Mouse (Mus musculus) liver (tissue): ENCODE data around the gene Abhd17a.
A peak's percentile ranks its signal among the peaks of the same experiment; 100 is the strongest.

ENCODE experiments used
- DNase-seq: peaks from one replicate; pipeline ENCODE4 v3.0.0-alpha.2; 2020; ENCODE audit warnings: mixed read lengths

The Abhd17a gene

DNA sequence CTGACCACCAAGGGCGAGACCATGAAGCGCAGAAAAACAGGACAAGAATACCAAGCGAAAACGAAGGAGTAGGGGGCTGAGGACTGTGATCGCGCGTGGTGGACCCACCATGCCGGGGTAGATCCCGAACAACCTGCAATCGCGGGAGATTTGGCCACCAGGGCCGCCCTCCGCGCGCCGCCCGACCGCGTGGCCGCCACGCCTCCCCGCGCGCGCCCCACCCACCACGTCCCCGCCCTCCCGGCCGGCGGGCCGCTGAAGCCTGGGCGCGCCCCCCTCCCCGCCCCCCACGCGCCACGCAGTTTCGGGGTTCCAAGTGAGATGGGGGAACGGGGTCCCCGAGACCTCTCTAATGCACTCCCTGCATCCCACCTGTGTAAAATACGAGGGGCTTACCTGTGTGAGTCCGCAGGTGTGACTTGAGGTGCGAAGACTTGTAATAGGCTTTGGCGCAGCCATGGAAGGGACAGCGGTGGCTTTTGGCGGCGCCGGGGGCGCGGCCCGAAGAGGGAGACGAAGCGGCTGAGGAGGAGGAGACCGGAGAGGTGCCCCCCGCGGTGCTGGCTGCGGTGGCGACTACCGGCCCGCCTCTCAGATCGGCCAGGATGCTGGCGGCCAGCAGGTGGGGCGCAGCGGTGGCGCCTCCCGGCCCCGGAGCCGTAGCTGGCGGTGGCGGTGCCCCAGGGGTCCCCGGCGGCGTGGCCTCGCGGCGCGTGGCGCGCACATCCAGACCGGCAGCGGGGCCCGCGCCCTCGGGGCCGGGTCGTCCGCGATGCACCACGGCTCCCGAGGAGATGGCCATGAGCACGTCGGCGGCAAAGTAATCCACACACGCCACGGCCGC, 13.6 kb downstream of the Abhd17a start:
- DNase-seq, result peak; percentile 85

DNA sequence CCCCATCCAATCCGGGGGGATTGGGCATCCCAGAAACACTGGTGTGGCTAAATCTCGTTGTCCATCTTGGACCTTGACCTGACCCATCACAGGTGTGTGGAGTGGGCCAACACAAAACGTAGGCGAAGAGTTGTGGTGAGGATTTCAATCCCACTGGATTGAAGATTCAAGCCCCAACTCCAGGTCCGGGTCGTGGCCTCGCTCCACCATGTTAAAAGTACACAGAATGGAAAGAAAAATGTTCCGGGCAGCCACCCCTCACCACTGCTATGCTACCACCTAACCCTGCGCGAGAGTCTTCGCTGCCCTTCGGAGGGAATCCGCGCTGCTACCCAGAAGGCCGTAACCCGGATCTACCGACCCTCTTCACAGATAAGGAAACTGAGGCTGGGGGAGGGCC, 14.2 kb downstream of the Abhd17a start:
- no peak for DNase-seq

DNA sequence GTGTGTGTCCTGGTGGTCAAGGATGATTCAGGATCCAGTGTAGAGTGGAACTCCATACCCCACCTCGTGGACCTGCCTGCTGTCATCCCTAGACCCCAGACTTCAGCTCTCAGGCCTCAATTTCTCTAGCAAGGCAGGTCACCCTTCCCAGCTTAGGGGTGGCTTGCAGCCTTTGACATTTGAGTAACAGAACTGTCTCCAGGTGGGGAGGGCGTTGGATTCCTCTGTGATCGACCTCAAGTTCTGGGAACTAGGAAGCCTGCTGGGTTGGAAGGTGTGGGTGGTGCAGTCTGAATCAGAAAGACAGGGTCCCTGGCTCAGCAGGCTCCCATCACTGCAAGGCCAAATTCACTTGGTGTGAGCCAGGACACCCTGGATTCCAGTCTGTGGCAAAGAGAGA, 15.2 kb downstream of the Abhd17a start:
- no peak for DNase-seq

DNA sequence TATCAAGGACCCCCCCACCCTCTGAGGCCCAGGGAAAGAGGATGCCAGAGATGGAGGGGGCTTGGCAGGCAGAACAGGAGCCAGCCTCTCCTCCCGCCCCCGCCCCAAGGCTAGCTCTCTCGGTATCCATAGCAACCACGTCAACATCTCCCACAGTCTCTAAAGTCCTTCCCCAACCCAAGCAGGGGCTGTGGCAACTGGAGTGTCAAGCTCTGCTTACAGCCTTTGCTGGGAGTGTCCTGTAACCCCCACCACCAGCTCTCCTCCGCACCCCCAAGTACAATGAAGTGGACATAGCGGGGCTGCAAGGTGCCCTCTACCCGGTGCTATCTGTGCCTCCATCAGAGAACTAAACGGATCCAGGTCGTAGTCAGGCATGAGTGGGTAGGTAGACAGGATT, 16.2 kb downstream of the Abhd17a start:
- DNase-seq, result no peak

DNA sequence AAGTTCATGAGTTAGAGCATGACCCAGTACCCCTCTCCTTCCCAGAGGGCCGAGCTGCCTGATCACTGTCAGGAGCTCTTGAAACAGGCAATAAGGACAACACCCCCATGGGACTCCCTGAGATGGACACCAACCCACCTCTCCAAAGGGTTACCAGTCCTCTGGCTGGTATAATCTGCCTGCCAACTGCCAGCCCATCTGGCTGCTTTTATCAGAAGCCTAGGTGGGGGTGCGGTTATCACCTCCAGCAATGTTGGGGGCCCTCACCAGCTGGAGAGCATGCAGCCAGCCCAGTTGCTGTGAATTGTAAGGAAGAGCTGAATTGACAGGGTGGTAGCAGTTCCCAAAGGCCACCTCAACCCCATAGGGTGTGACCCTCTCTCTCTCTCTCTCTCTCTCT, 17.7 kb downstream of the Abhd17a start:
- peak; percentile 91 for DNase-seq

DNA sequence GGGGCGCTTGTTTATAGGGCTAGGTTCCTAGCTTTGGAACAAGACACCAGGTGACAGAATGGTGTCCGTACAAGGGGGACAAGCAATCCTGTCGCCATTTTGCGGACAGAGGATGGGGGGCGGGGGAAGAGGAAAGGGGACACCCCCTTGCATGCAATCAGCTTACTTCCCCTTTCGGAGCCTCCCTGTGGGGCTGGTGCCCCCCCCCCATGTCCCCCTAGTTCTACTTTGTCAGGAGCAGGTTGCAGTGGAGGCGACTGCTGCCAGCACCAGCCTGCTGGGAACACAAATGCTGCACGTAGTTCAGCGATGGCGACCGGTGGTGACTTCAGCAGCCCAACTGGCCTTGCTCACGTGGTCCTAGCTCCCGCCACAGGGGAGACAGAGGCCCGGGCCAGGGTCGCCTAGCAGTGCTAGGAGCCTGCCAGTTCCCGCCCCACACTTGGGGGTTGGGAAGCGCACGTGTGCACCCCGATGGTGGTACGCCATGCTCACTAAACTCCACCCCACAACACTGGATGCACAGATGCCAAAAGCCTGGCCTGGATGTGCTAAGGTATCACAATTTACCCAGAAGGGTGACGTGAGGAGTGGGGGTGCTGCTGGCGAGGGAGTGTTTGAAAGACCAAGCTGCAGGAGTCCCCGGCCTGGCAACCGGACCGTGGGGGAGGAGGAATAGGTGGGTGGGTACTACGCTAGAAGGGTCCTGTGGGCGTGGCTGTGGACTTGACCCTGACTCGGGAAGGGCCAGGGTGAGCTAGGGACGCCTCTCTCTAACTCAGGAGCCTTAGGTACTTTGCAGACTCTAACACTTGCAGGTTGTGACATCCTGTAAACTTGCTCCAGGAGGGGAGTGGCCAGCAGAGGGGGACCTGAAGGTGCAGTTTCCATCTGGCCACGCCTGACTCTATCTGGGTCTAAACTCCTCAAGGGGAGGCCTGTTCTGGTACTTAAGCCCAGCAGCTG, 19.0 kb downstream of the Abhd17a start:
- DNase-seq, result peak; percentile 83

DNA sequence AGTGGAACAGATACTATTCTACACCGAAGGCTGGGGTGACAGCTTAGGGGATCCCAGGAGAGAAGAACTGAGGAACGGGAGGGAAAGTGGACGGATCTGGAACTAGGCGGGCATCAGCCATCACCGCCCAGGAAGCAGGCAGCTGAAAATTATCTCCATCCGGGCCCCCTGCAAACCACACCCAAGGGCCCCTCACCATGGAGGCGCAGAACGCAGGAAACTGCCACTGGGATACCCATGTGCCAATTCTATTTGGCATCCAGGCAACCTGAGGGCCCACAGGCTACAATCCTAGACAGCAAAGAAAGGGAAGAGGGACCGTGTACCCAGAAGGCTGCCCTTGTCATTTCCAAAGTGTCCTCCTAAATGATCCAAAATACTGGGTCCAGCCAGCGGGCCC, 19.7 kb downstream of the Abhd17a start:
- DNase-seq, result peak; percentile 75

DNA sequence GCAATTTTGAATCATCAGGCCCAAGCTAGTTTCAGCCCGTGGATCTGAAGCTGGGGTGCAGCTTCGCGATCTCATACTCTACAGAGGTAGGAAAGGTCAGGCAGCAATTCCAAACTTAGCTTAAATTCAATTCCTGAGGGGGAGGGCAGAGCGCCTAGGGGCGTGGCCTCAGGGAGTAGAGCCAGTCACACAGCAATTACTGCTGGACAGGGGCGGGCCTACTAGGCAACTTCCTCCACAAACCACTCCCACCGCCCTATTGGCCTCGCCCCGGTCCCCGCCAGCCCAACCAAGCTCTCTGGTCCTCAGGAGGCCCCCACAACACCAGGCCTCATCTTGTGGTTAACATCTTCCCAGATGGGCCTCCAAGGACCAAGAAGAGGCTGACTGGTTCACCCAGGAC, 20.5 kb downstream of the Abhd17a start:
- peak; percentile 96 for DNase-seq

DNA sequence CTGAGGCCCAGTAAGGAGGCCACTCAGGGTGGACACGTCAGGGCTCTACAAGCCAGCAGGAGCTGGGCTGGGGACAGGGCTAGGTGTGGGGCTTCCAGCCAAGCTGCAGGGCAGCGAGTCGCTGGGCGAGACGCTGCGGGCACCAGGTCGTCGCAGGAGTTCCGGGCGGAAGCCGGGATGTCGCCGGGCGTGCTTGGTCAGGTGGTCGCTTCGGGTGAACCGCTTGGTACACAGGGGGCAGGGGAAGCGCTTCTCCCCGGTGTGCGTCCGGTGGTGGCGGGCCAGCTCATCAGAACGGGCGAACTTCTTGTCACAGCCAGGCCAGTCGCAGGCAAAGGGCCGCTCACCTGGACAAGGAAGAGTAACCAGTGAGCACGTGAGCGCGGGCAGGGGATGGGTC, 21.3 kb downstream of the Abhd17a start:
- no peak for DNase-seq

DNA sequence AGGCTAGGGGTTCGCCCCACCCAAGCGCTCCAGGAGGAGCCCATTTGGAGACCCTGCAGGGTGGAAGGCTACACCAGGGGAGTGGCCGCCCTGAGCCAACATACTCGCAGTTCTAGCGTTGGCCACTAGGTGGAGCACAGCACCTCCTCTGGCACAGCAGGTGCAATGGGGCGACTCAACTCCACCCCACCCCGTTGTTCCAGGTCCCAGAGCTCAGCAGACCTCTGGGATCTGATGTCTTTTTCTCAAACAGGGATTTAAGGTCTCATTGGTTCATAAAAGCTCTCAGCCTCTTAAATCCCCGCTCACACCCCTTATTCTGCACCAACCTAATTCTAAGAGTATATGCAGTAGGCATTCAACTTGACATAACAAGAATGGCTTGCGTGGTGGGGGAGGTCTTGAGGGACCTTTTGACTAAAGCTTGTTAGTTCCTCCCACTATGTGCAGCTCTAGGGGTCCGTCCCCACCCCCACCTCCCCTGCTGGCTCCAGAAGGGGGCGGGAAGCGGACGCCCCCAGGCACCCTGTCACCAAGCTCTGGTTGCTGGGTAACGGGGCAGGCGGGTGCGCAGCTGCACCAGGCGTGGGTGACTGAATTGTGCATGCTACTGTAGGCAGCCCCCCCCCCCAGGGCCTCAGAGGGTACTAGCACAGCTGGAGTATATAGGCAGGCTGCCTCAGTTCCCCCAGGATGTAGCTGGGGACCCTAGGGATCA, 23.6 kb downstream of the Abhd17a start:
- peak; percentile 92 for DNase-seq

DNA sequence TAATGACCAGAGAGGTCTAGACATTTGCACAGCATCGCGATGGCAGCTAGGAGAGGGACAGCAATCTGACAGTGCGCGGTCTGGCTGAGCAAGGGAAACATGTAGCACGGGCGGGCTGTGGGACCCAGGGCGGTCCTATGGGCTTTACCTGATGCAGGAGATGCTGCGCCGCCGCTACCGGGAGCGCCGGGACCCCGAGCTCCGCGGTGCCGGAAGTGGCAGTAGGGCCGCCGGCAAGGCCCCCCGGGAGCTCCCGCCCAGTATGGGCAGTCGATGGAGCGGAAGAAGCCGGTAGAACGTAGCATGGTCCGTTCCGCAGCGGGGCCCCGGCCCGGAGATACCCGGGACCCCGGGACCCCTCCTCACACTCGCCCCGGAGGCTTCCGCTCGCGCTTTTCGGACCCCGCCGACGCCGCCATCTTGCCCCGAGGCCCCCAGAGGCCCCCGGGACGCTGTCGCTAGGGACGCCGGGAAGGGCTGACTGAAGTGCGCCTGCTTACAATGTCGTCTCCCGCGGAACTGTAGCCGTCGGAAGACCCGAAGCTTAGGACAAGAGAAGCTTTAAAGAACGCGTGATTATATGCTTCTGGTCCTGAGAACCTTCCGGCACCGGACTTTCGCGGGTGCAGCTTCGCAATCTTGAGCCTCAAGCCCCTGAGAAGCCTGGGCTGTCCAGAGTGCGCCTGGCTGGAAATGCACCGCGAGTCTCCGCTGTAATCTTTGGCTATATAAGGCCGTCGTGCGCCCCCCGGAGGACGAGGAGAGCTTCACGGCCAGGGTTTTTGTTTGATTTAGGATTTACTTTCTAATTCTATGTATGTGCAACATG, 28.8 kb downstream of the Abhd17a start, which contains the start of gene Rexo1:
TSS of gene Rexo1 (minus strand) at position 445 of the 829 bp plus-strand sequence.
- peak; percentile 94 for DNase-seq

DNA sequence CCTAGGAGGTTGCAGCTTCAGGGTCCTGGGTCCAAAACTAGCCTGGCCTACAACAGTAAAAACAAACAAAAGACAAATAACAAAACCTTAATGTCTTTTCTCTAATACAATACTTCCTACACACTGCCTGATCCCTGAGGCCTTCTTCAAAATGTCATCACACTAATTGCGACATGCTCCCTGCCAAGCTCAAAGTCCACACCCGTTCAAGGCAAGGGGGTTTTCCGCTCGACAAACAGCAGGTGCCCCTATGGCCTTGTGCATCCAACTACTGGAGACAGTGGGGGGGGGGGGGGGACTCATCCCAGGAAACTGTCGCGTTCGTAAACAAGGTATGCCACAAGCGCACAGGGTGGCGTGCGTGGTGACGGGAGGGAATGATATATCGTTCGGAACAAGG, 29.5 kb downstream of the Abhd17a start:
- no peak for DNase-seq

DNA sequence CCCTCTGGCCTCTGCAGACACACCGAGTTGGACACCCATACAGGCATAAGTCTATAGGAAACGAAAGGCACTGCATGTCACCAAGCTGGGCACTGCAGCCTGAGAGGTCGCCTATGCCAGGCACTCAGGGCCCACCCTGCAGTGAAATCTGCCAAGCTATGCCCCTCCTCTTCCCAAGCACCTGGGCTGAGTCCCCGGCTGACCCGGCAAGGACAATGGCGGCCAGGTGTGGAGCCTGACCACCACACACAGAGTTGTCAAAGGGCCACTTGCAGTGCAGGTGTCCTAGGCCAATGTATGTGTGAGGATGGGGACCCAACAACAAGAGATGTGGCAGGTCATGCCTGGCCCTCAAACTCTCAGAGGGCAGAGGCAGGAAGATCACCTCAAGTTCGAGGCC, 30.7 kb downstream of the Abhd17a start:
- DNase-seq, result no peak

DNA sequence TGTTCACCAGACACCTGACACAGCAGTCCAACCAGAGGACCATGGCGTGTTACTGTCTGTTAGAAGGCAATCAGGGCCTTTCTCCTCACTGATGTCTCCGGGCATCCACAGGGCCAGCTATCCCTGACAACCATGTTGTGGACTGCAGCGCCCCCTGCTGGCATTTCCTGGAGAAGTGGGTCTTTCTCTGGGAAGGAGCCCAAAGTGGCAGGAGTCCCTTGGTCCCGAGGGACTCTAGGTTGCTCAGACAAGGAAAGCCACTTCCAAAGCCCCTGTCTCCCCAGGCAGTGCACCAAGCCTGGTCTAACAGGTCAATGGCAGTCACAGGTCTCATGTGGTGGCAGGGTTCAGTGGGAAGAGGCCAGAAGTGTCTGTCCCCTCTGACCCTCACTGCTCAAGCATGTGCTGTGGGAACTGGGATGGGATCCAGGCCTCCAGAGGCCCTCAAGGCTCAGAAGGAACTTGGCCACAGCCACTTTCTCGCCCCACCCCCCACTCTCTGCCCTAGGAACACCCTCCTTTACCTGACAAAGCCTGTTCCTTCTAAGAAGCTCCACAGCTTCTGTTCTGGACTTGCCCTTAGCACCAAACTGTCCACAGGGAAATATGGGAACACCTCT, 32.7 kb downstream of the Abhd17a start:
- peak; percentile 90 for DNase-seq

DNA sequence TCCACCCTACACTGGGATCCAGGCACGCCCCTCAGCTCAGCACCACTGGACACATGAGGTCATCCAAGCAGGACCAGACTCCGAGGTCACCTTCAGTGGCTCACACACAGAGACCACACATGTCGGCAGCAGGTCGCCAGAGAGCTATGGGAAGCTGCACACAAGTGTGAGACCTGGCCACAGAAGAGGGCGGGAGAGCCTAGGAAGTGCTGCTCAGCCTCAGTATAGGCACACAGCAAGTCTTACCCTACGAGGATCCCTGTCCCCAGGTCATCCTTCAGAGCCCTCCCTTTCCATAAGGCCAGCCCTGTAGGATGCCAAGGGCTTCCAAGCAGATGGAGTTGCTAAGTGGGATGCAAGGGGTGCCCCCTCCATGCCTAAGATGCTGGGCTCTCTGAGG, 36.1 kb downstream of the Abhd17a start:
- DNase-seq, result no peak

DNA sequence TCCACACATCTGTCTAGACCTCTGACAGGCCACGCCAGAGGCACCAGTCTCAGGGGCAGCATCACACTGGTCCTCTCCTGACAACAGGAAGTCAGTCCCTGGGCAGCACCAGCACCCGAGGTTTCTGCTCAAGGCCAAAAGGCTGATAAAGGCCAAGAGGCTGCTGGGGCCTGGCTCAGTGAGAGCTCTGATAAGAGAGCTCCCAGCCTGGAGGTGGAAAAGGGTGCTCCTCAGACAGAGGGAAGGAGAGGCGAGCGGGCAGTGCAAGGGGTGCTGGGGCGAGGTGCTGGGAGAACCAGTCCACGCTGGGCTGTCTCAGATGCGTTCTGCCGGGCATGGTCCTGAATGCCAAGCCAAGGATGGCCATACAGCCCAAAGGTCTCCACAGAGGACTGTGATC, 36.6 kb downstream of the Abhd17a start:
- peak; percentile 92 for DNase-seq

DNA sequence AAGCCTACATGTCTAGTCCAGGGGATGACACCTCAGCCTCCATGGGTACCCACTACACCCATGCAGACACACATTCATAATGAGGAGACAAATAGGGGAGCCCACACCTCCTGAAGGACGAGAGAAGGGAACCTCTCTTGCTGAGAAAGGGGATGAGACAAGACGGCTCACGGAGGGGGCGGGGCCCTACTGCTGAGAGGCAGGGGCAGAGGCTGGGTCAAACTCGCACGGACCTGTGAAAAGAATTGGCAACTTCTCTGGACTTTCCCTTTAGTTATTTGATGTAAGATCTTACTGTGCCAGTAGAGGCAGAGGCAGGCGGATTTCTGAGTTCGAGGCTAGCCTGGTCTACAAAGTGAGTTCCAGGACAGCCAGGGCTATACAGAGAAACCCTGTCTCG, 37.8 kb downstream of the Abhd17a start:
- DNase-seq, result peak; percentile 69

DNA sequence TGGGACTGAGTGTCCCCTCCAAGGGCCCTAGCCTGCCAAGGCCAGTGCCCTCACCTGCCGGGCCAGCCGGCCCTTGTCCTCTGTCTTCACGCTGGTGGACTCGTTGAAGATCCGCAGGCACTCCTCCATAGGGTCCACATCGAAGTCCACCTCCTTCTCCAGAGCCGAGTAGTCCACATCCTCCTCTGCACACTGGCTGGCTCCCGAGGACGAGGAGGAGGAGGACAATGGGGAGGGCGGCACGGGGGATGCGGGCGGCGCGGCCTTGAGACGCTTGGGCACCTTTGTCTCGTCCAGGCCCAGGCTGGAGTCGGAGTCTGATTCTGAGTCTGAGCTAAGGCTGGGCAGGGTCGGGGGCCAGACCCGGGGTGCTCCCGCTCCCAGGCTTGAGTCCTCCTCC, 40.9 kb downstream of the Abhd17a start:
- DNase-seq, result no peak

DNA sequence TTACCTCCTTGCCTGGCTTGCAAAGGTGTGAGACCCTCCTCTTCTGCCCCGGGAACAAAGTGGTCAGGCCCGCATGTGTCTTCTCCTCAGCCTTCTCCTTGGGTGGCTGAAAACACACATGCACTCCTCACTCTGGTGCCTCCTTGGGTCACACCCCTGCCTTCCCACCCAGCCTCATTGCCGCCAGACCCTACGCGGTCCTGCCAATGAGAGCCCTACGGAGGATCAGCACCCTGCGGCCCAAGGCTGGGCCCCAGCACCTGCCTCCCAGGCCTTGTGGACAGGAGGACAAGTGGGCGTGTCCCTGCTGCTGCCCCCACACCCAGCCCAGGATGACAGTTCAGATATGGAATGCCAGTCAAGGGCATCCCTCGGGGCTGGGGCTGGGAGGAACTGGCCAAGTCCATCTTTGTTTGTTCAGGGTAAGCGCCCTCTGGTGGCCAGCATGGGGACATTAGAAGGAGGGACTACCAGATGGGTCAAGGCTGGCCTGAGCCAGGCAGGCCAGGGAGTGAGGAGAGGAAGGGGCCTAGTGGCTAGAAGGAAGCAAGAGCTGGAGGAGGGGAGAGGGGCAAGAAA, 41.6 kb downstream of the Abhd17a start:
- peak; percentile 79 for DNase-seq

DNA sequence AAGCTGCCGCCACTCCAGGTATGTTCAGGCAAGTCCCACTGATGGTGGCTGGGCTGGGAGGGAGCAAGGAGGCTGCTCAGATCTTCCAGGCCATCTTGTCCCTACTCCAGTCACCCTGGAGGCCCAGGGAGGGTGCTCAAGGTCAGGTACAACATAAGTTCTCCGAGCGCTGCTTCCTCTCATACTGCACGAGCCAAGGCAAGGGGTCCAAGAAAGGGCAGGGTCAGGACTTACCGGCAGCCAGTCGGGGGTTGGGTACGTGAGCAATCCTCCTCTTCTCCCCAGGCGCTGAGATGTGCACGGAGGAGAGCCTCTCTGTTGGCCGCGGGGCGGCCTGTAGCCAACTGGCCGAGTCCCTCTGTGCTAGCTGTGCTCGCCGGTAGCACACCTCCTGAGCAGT, 42.6 kb downstream of the Abhd17a start:
- no peak for DNase-seq

DNA sequence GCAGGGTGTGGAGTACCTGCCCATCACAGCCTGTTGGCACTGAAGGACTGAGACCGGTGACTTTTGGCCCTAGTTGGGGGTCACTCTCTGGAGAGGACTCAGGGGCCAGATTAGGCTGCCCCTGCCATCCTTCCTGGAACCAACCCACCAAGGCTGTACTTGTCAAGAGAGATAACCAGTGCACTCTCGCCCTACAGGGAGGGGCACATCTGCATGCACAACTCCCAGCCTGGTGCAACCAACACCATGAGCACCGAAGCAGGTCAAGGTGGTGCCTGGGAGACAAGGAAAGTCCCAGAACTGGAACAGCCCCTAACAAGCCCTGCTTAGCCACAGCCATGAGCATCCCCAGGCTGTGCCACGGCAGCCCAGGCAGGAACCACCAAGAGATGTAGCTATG, 43.2 kb downstream of the Abhd17a start:
- peak; percentile 74 for DNase-seq
